17 mouse cellular contexts compared by ENCODE assay signal in the genomic region with DNA sequence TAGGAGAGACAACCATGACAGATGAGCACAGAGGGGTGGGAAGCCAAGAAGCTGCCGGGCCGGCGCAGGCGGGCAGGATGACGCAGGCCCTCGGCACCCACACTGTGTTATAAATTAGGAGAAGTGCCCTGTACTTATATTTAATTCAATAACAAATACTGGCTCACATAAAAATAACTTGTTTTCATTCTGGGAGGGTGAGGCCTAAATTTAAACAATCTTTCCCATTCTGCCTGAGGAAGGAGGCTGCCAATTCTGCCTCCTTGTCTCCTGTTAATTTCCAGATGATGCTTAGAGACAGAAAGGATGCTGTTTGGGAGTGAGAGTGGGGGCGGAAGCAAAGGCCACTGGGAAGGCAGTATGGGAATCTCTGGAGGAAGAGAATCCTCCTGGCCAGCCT.
DNase-seq lines count a peak whose midpoint lies in the region; ATAC-seq and TF ChIP-seq lines count a peak whose summit lies in the region.
"Had no signal": no experiment of that assay in that cellular context is flagged by ENCODE, and none has a peak within 500 bp of the region (broad histone marks: within the 10 kb centered on the region; RNA-seq: fewer than 3 reads in every experiment).

No protein-coding gene starts in this region.

- H3K27me3 ChIP-seq in hindbrain, embryonic 13.5 days: no peaks in the 10 kb centered on the region
- no peaks in the 10 kb centered on the region for H3K27me3 ChIP-seq in hindbrain, embryonic 11.5 days (ENCODE audit: control insufficient read depth, insufficient read depth, low read length)
- H3K27me3 ChIP-seq: limb, embryonic 13.5 days had no signal

- no peaks in the 10 kb centered on the region for H3K36me3 ChIP-seq in hindbrain, embryonic 13.5 days
- no peaks in the 10 kb centered on the region for H3K36me3 ChIP-seq in hindbrain, embryonic 11.5 days (ENCODE audit: control insufficient read depth, insufficient read depth, low read length)
- H3K36me3 ChIP-seq: G1E; limb, embryonic 13.5 days had no signal

- H3K4me3 ChIP-seq in hindbrain, embryonic 13.5 days: no peak overlapping the region
- H3K4me3 ChIP-seq in hindbrain, embryonic 11.5 days (ENCODE audit: low read depth, low read length): no peak overlapping the region
- no peak overlapping the region for H3K4me3 ChIP-seq in cortical plate, adult 2 months (ENCODE audit: insufficient read depth, low read length)
- H3K4me3 ChIP-seq in layer of hippocampus, adult 2 months: no peak overlapping the region
- H3K4me3 ChIP-seq: erythroblast, embryonic 14.5 days; limb, embryonic 13.5 days had no signal

- TF ChIP-seq CTCF in cortical plate, adult 2 months (IDR thresholded peaks at IDR 0.05; ENCODE audit: extremely low read depth, insufficient read depth, low read length): no peak
- TF ChIP-seq CTCF in layer of hippocampus, adult 2 months (conservative IDR thresholded peaks at IDR 0.05): no peak

- WGBS in hindbrain, embryonic 13.5 days: 60% methylated on average over 7 of the region's 7 CpGs
- 86% methylated on average over 7 of the region's 7 CpGs for WGBS in hindbrain, embryonic 11.5 days

- no peak for ATAC-seq in hindbrain, embryonic 13.5 days (ENCODE audit: low FRiP score)
- ATAC-seq in hindbrain, embryonic 11.5 days (ENCODE audit: low FRiP score): no peak
- ATAC-seq: activated CD4-positive, CD25-positive, alpha-beta regulatory T cell, adult 4 months had no signal

- intact Hi-C loops in left cerebral cortex, postnatal 36 days (cut with DNase I): loop anchor here (5.0 kb wide), 1 partner anchor 214 kb away; a partner anchor contains a TSS

- peak overlapping the region; percentile 53; the same call in 1 of the 2 replicates for H3K27ac ChIP-seq in hindbrain, embryonic 13.5 days
- H3K27ac ChIP-seq in hindbrain, embryonic 11.5 days (ENCODE audit: low read depth, low read length): no peak overlapping the region
- 0 out of 2 replicates have a peak overlapping the region, but pooled peaks have one; percentile 8 for H3K27ac ChIP-seq in cortical plate, adult 2 months (ENCODE audit: insufficient read depth, low read length)
- H3K27ac ChIP-seq in layer of hippocampus, adult 2 months: peak overlapping the region; percentile 54; the same call in 1 of the 2 replicates
- H3K27ac ChIP-seq: limb, embryonic 13.5 days had no signal

- H3K4me1 ChIP-seq in hindbrain, embryonic 13.5 days (replicated peaks): peaks cover 10% of the 10 kb centered on the region
- no peaks in the 10 kb centered on the region for H3K4me1 ChIP-seq in hindbrain, embryonic 11.5 days (replicated peaks; ENCODE audit: control insufficient read depth, insufficient read depth, low read length)
- peaks cover 8% of the 10 kb centered on the region for H3K4me1 ChIP-seq in cortical plate, adult 2 months (ENCODE audit: control insufficient read depth, insufficient read depth, low read length)
- H3K4me1 ChIP-seq: limb, embryonic 13.5 days had no signal

- H3K4me2 ChIP-seq in hindbrain, embryonic 13.5 days: no peak overlapping the region
- H3K4me2 ChIP-seq in hindbrain, embryonic 11.5 days (replicated peaks; ENCODE audit: low read depth, low read length): no peak overlapping the region
- H3K4me2 ChIP-seq: limb, embryonic 13.5 days had no signal

- H3K9me3 ChIP-seq in hindbrain, embryonic 13.5 days: no peaks in the 10 kb centered on the region
- H3K9me3 ChIP-seq in hindbrain, embryonic 11.5 days (ENCODE audit: control insufficient read depth, low read length): no peaks in the 10 kb centered on the region
- H3K9me3 ChIP-seq: limb, embryonic 13.5 days had no signal

- H3K9ac ChIP-seq in hindbrain, embryonic 13.5 days: no peak overlapping the region
- H3K9ac ChIP-seq in hindbrain, embryonic 11.5 days (ENCODE audit: low read depth, low read length): no peak overlapping the region
- H3K9ac ChIP-seq: limb, embryonic 13.5 days had no signal

- no peak for TF ChIP-seq POLR2A in cortical plate, adult 2 months (IDR thresholded peaks at IDR 0.05; ENCODE audit: extremely low read depth, insufficient read depth, low read length)

- DNase-seq in hindbrain, embryonic 11.5 days (ENCODE audit: low spot score): no peak
- peak; percentile 50 to 53 for DNase-seq in layer of hippocampus, adult 2 months (ENCODE audit: low spot score in 2 of 2)
- peak; percentile 64 to 73 for DNase-seq in left cerebral cortex, postnatal 36 days (ENCODE audit: low spot score in 2 of 2)
- no peak for DNase-seq in lung, postnatal 25 days (ENCODE audit: low spot score)
- DNase-seq in ovary, postnatal 36 days (ENCODE audit: low spot score): no peak
- DNase-seq in adrenal gland, adult 18-20 months (ENCODE audit: low spot score in 2 of 2): no peak
- DNase-seq: B cell, adult 2 months; heart, postnatal 10 days; kidney, adult 9 months; lung, adult 18-20 months; thymus, postnatal 4 days had no signal

Comparison
In these comparisons a context has a peak if more than half of its experiments do, and no peak if none do; other contexts are left out.
1. DNase-seq: peak in layer of hippocampus, adult 2 months (2 of 2) and left cerebral cortex, postnatal 36 days (2 of 2); none in hindbrain, embryonic 11.5 days (single experiment), lung, postnatal 25 days (single experiment), ovary, postnatal 36 days (single experiment) and adrenal gland, adult 18-20 months (0 of 2).